ENCODE assay signal across 9 mouse cellular contexts in the genomic region with DNA sequence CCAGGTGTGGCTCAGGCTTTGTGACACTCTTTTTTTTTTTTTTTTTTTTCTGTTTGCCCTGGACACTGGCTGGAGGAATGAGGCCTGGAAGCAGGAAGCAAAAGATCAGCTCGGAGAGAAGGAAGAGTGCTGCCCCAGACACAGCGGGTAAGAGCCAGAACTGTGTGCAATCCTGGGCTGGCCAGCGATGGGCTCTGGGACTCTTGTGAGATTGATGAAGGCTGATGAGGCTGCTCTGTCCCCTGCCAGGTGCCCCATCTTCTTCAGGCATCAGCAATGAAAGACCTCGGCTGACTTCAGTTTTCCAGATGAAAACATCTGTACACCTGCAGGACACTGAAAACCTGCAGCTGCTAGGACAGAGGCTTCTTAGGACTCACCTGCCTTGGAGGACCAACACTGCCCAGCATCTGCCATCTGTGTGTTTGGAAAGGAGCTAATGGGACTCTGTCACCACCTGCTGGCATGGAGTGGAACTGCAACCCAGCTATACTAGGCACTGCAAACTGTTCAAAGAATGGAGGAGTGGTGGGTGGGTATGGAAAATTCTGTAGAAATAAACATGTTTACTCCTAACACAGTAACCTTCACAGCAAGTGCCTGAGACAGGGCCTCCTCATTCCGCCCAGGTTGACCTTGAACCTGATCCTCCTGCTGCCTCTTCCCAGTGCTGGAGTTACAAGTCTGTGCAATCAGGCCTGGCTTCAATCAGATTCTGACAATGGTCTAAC. TPM values are rescaled to one million over a fixed set of nuclear protein-coding genes. Genes with fewer than 3 reads are reported as not detected.
DNase-seq lines count a peak whose midpoint lies in the region; ATAC-seq lines count a peak whose summit lies in the region.
"Had no signal": no experiment of that assay in that cellular context is flagged by ENCODE, and none has a peak within 500 bp of the region (broad histone marks: within the 10 kb centered on the region; RNA-seq: fewer than 3 reads in every experiment).

No protein-coding gene starts in this region.

- no peak overlapping the region for H3K4me2 ChIP-seq in hindbrain, embryonic 16.5 days (ENCODE audit: low read length)

- peaks cover 7% of the 10 kb centered on the region; the same call in 1 of the 2 replicates for H3K36me3 ChIP-seq in hindbrain, embryonic 16.5 days (ENCODE audit: control insufficient read depth, insufficient read depth, low read length)

- peak; percentile 82 for ATAC-seq in hindbrain, embryonic 16.5 days

- H3K27ac ChIP-seq in hindbrain, embryonic 16.5 days (ENCODE audit: low read depth, low read length) = no peak overlapping the region

- no peak overlapping the region for H3K4me3 ChIP-seq in hindbrain, embryonic 16.5 days (ENCODE audit: low read length)

- H3K4me1 ChIP-seq in hindbrain, embryonic 16.5 days (ENCODE audit: control insufficient read depth, insufficient read depth, low read depth, low read length) = peaks cover 4% of the 10 kb centered on the region; the same call in 1 of the 2 replicates

- WGBS in hindbrain, embryonic 16.5 days = 38% methylated on average over 5 of the region's 5 CpGs

- no peaks in the 10 kb centered on the region for H3K9me3 ChIP-seq in hindbrain, embryonic 16.5 days (ENCODE audit: control insufficient read depth, low read length)
- H3K9me3 ChIP-seq: megakaryocyte, embryonic 14.5 days had no signal

- H3K9ac ChIP-seq in hindbrain, embryonic 16.5 days (ENCODE audit: low read depth, low read length) = no peak overlapping the region

- no peaks in the 10 kb centered on the region; the same call in 1 of the 2 replicates for H3K27me3 ChIP-seq in hindbrain, embryonic 16.5 days (replicated peaks; ENCODE audit: control insufficient read depth, insufficient read depth, low read length)

- DNase-seq in T-cell, adult 2 months (ENCODE audit: low spot score) = peak; percentile 60
- DNase-seq in cerebellum, postnatal 14 days = peak; percentile 91 to 93
- peak; percentile 45 to 79 for DNase-seq in frontal cortex, postnatal 10 days (ENCODE audit: low spot score in 2 of 2)
- DNase-seq in layer of hippocampus, postnatal 36 days = peak; percentile 82
- DNase-seq in lung, postnatal 25 days (ENCODE audit: low spot score) = peak; percentile 68
- DNase-seq in retina, postnatal 7 days (ENCODE audit: low read depth, low spot score) = peak; percentile 77
- peak; percentile 68 for DNase-seq in urinary bladder, postnatal 25 days (ENCODE audit: low spot score)

RNA-seq across cellular contexts. Expression of a gene that starts 11.3 kb away (rescaled TPM):
- 145 and 150 TPM in 2 replicates for polyA plus RNA-seq in hindbrain, embryonic 16.5 days (2015; fragmentation: Nextera tagmentation; extraction: Ambion mirVana)
- total RNA-seq in layer of hippocampus, postnatal 36 days (2021) = 100 to 1,000 TPM; 205 to 215 TPM

RNA-seq across cellular contexts. Expression of a gene that starts 11.4 kb away (rescaled TPM):
- polyA plus RNA-seq in hindbrain, embryonic 16.5 days (2015; fragmentation: Nextera tagmentation; extraction: Ambion mirVana) = 20.4 and 23.7 TPM in 2 replicates
- 10 to 100 TPM; 14.3 to 15.7 TPM for total RNA-seq in layer of hippocampus, postnatal 36 days (2021)

RNA-seq across cellular contexts. Expression of a gene that starts 17.2 kb away (rescaled TPM):
- polyA plus RNA-seq in hindbrain, embryonic 16.5 days (2015; fragmentation: Nextera tagmentation; extraction: Ambion mirVana) = 42.5 and 46.2 TPM in 2 replicates
- total RNA-seq in layer of hippocampus, postnatal 36 days (2021) = 100 to 1,000 TPM in 1 of 2 experiments, 10 to 100 TPM in 1; 94.5 to 102 TPM

RNA-seq across cellular contexts. Expression of a gene that starts 19.8 kb away (rescaled TPM):
- 3.1 and 3.9 TPM in 2 replicates for polyA plus RNA-seq in hindbrain, embryonic 16.5 days (2015; fragmentation: Nextera tagmentation; extraction: Ambion mirVana)
- 10 to 100 TPM; 13.3 to 21.6 TPM for total RNA-seq in layer of hippocampus, postnatal 36 days (2021)

RNA-seq across cellular contexts. Expression of a gene that starts 39.5 kb away (rescaled TPM):
- 0.14 and 0.15 TPM in 2 replicates for polyA plus RNA-seq in hindbrain, embryonic 16.5 days (2015; fragmentation: Nextera tagmentation; extraction: Ambion mirVana)
- under 1 TPM in 1 of 2 experiments, not detected in 1; 0.12 TPM for total RNA-seq in layer of hippocampus, postnatal 36 days (2021)
